Mouse (Mus musculus) C2C12 (cell line): Measurements from ENCODE around the gene Tgfb1. TPM values are rescaled to one million over a fixed set of nuclear protein-coding genes. Genes with fewer than 3 reads are reported as not detected.

Experiments
- H3K27me3 ChIP-seq: one replicate; pipeline ENCODE4 v1.6.1; 2011; ENCODE audit not compliant: control insufficient read depth, insufficient read depth, insufficient read length
- H3K36me3 ChIP-seq: one replicate; pipeline ENCODE4 v1.6.1; 2011; ENCODE audit not compliant: control insufficient read depth, insufficient read depth
- H3K4me3 ChIP-seq: one replicate; pipeline ENCODE4 v1.5.1; 2011; ENCODE audit warnings: mild to moderate bottlenecking, control low read depth; ENCODE audit not compliant: poor library complexity, insufficient read depth, severe bottlenecking
- H3K79me2 ChIP-seq: one replicate; pipeline ENCODE4 v1.6.1; 2011; ENCODE audit not compliant: control insufficient read depth, insufficient read depth
- H3K79me3 ChIP-seq: one replicate; pipeline ENCODE4 v1.6.1; 2011; ENCODE audit warnings: low read depth, control low read depth
- H3ac ChIP-seq: one replicate; pipeline ENCODE3; 2011; ENCODE audit warnings: low read depth; ENCODE audit not compliant: control insufficient read depth, insufficient read length
- CEBPB ChIP-seq: IDR thresholded peaks from one replicate; pipeline ENCODE4 v1.6.1; 2011; ENCODE audit warnings: low read depth, mild to moderate bottlenecking, control low read depth, moderate library complexity
- CTCF ChIP-seq: IDR thresholded peaks from one replicate; pipeline ENCODE4 v1.5.1; 2011; ENCODE audit not compliant: control insufficient read depth, insufficient read depth, insufficient read length
- FOSL1 ChIP-seq: IDR thresholded peaks from one replicate; pipeline ENCODE4 v1.8.0; 2011; ENCODE audit warnings: mild to moderate bottlenecking, low read length; ENCODE audit not compliant: poor library complexity, insufficient read depth, severe bottlenecking
- MAX ChIP-seq: IDR thresholded peaks from one replicate; pipeline ENCODE4 v1.6.1; 2011; ENCODE audit warnings: mild to moderate bottlenecking, control low read depth
- MYOD1 ChIP-seq: IDR thresholded peaks from one replicate; pipeline ENCODE4 v1.6.1; 2011; ENCODE audit warnings: low read depth; ENCODE audit not compliant: control insufficient read depth, insufficient read length
- MYOG ChIP-seq: IDR thresholded peaks from one replicate; pipeline ENCODE4 v1.6.1; 2011; ENCODE audit not compliant: control insufficient read depth, insufficient read length; ENCODE audit errors: extremely low read depth
- USF1 ChIP-seq: IDR thresholded peaks from one replicate; pipeline ENCODE4 v1.6.1; 2011; ENCODE audit warnings: low read depth, mild to moderate bottlenecking, control low read depth, moderate library complexity
- polyA plus RNA-seq: library from polyadenylated mRNA; unstranded; fragments of >200 nt; fragmentation: generic; extraction: Trizol; gene quantifications from one replicate; pipeline ENCODE4 v1.2.1, GENCODE M21; 2012; ENCODE audit warnings: missing spikeins

The Tgfb1 gene
- polyA plus RNA-seq, 1 experiment, result 108 TPM

- H3K79me2 ChIP-seq, result peaks cover 20% of the 10 kb centered on the region
- H3ac ChIP-seq, result no peak overlapping the region
- no peak overlapping the region for H3K4me3 ChIP-seq
- no peak for TF ChIP-seq FOSL1
- no peak for TF ChIP-seq USF1
- TF ChIP-seq CEBPB, result no peak
- TF ChIP-seq CTCF, result no peak
- TF ChIP-seq MYOD1, result no peak
- no peak for TF ChIP-seq MYOG
- TF ChIP-seq MAX, result no peak
- H3K27me3 ChIP-seq, result no peaks in the 10 kb centered on the region
- H3K79me3 ChIP-seq, result peaks cover 5% of the 10 kb centered on the region
- H3K36me3 ChIP-seq, result peaks cover 37% of the 10 kb centered on the region
Measured at GRCm38 (mm10) chr7:25694104-25694503, 7.3 kb downstream of the Tgfb1 start.

- Histone ChIP-seq H3K4me3 (no peak overlapping the region), H3K27me3 (no peaks in the 10 kb centered on the region), H3K36me3 (peaks cover 46% of the 10 kb centered on the region), H3K79me2 (no peaks in the 10 kb centered on the region), H3ac (no peak overlapping the region), H3K79me3 (no peaks in the 10 kb centered on the region)
- TF ChIP-seq USF1 (no peak), MYOG (no peak), MAX (no peak), CTCF (no peak), MYOD1 (no peak), FOSL1 (no peak), CEBPB (no peak)
Measured at GRCm38 (mm10) chr7:25699851-25700250, 13.0 kb downstream of the Tgfb1 start.

DNA sequence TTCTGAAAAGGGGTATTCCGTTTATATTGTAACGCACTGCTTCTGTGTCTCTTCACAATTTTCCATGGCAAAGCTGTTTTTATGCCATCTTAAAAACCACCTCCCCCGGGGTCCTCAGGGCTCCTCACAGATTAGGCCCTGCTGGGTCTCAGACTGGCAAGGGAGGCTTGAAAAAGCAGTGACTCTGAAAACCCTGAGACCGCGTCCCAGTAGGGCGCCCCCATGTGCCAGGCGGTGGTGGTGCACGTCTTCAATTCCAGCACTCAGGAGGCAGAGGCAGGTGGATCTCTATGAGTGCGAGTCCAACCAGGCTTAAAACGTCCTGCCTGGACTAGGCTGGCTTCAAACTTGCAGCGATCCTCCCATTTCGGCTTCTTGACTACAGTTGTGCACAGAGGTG is 13.9 kb downstream of the Tgfb1 start:
- no peak overlapping the region for H3ac ChIP-seq
- no peaks in the 10 kb centered on the region for H3K79me3 ChIP-seq
- H3K4me3 ChIP-seq, result no peak overlapping the region

DNA sequence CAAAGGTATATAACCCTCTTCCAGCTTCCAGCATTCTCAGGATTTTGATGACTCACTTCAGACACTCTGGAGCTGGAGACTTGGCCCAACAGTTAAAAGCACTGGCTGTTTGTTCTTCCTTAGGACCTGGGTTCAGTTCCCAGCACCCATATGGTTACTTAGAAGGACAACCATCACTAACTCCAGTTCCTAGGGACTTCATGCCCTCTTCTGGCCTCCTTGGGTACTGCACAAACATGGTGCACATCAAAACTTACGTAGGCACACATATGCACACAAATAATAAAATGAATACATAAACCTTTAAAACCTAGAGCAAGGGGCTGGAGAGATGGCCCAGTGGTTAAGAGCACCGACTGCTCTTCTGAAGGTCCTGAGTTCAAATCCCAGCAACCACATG is 15.5 kb downstream of the Tgfb1 start:
- no peak for TF ChIP-seq FOSL1
- no peak for TF ChIP-seq CEBPB
- no peak for TF ChIP-seq MYOD1
- TF ChIP-seq USF1, result no peak
- TF ChIP-seq MYOG, result no peak
- no peak for TF ChIP-seq CTCF
- TF ChIP-seq MAX, result no peak
- Histone ChIP-seq H3K79me2 (no peaks in the 10 kb centered on the region), H3K36me3 (peaks cover 34% of the 10 kb centered on the region), H3K4me3 (no peak overlapping the region), H3K27me3 (no peaks in the 10 kb centered on the region), H3K79me3 (no peaks in the 10 kb centered on the region), H3ac (no peak overlapping the region)

More for the DNA sequence above, 13.9 kb downstream of the Tgfb1 start:
- TF ChIP-seq MAX (no peak), CTCF (no peak), CEBPB (no peak), USF1 (no peak), MYOD1 (no peak), FOSL1 (no peak), MYOG (no peak)
- no peaks in the 10 kb centered on the region for H3K27me3 ChIP-seq
- no peaks in the 10 kb centered on the region for H3K79me2 ChIP-seq
- H3K36me3 ChIP-seq, result peaks cover 40% of the 10 kb centered on the region

DNA sequence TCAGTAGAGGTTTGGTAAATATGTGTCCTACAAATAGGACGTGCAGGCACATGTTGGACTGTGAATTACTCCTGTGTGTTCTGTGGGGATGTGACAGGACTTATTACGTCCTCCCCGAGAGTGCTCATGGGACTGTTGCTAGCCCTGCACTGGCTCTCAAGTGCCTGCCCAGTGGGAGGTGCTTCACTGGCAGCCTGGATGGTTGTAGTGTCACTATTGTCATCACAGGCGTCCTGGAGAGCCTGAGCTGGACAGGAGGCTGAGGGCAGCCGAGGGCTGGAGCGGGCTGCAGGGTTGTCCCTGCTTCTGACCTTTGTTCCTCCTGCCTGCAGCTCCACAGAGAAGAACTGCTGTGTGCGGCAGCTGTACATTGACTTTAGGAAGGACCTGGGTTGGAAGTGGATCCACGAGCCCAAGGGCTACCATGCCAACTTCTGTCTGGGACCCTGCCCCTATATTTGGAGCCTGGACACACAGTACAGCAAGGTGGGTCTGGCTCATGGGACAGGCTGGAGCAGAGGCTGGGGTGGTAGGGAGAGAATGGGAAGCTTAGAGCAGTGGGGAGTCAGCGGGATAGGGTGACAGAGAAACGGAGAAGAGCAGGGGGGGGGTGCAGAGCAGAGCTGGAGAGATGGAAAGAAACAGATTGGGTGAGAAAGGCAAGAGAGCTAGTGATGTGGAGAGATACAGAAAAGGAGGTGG is 17.1 kb downstream of the Tgfb1 start:
- Histone ChIP-seq H3K36me3 (peaks cover 26% of the 10 kb centered on the region), H3K27me3 (no peaks in the 10 kb centered on the region), H3K79me3 (no peaks in the 10 kb centered on the region), H3K4me3 (no peak overlapping the region), H3ac (no peak overlapping the region), H3K79me2 (no peaks in the 10 kb centered on the region)
- TF ChIP-seq USF1 (no peak), MAX (no peak), MYOG (no peak), CTCF (no peak), CEBPB (no peak), FOSL1 (no peak), MYOD1 (no peak)

GRCm38 (mm10) chr7:25704716-25705364 is 18.0 kb downstream of the Tgfb1 start:
- Histone ChIP-seq H3K79me3 (no peaks in the 10 kb centered on the region), H3K27me3 (no peaks in the 10 kb centered on the region), H3K4me3 (no peak overlapping the region), H3ac (no peak overlapping the region), H3K79me2 (no peaks in the 10 kb centered on the region), H3K36me3 (peaks cover 26% of the 10 kb centered on the region)
- TF ChIP-seq MAX, result no peak
- TF ChIP-seq FOSL1, result no peak
- no peak for TF ChIP-seq CEBPB
- TF ChIP-seq USF1, result no peak
- TF ChIP-seq MYOD1, result no peak
- no peak for TF ChIP-seq CTCF
- TF ChIP-seq MYOG, result no peak
